Mouse (Mus musculus): ENCODE measurements around the gene Dcaf5.

Gene Dcaf5

GRCm38 (mm10) chr12:80340936-80341335 lies 95.5 kb downstream of the Dcaf5 start:
- no peak for DNase-seq (ENCODE audit: low spot score)

- DNase-seq (ENCODE audit: low spot score): no peak
Measured at GRCm38 (mm10) chr12:80334162-80334561, 102.2 kb downstream of the Dcaf5 start.

GRCm38 (mm10) chr12:80331634-80332033 lies 104.8 kb downstream of the Dcaf5 start:
- DNase-seq (ENCODE audit: low spot score): no peak

GRCm38 (mm10) chr12:80330819-80331218 lies 105.6 kb downstream of the Dcaf5 start:
- no peak for DNase-seq (ENCODE audit: low spot score)

GRCm38 (mm10) chr12:80329641-80330040 lies 106.8 kb downstream of the Dcaf5 start:
- DNase-seq (ENCODE audit: low spot score): no peak

- DNase-seq (ENCODE audit: low spot score): no peak
Measured at GRCm38 (mm10) chr12:80326047-80326446, 110.4 kb downstream of the Dcaf5 start.

GRCm38 (mm10) chr12:80324785-80325131 lies 111.6 kb downstream of the Dcaf5 start:
- no peak for DNase-seq (ENCODE audit: low spot score)

GRCm38 (mm10) chr12:80324051-80324784 lies 112.2 kb downstream of the Dcaf5 start:
- DNase-seq (ENCODE audit: low spot score): no peak

- DNase-seq (ENCODE audit: low spot score): no peak
Measured at GRCm38 (mm10) chr12:80323371-80324050, 112.9 kb downstream of the Dcaf5 start.

GRCm38 (mm10) chr12:80322494-80322893 lies 113.9 kb downstream of the Dcaf5 start:
- DNase-seq (ENCODE audit: low spot score): no peak

GRCm38 (mm10) chr12:80319062-80319461 lies 117.3 kb downstream of the Dcaf5 start:
- DNase-seq (ENCODE audit: low spot score): no peak

GRCm38 (mm10) chr12:80315321-80315720 lies 121.1 kb downstream of the Dcaf5 start:
- DNase-seq (ENCODE audit: low spot score): no peak

- no peak for DNase-seq (ENCODE audit: low spot score)
Measured at GRCm38 (mm10) chr12:80311959-80312669, 124.3 kb downstream of the Dcaf5 start.

- DNase-seq (ENCODE audit: low spot score): no peak
Measured at GRCm38 (mm10) chr12:80307556-80307955, 128.8 kb downstream of the Dcaf5 start.

GRCm38 (mm10) chr12:80304518-80304917 lies 131.9 kb downstream of the Dcaf5 start:
- no peak for DNase-seq (ENCODE audit: low spot score)

- no peak for DNase-seq (ENCODE audit: low spot score)
Measured at GRCm38 (mm10) chr12:80300833-80301456, 135.5 kb downstream of the Dcaf5 start.

GRCm38 (mm10) chr12:80298714-80299113 lies 137.7 kb downstream of the Dcaf5 start:
- no peak for DNase-seq (ENCODE audit: low spot score)

GRCm38 (mm10) chr12:80291895-80292435 lies 144.4 kb downstream of the Dcaf5 start:
- no peak for DNase-seq (ENCODE audit: low spot score)

GRCm38 (mm10) chr12:80290964-80291363 lies 145.4 kb downstream of the Dcaf5 start:
- DNase-seq (ENCODE audit: low spot score): no peak

GRCm38 (mm10) chr12:80290483-80290882 lies 145.9 kb downstream of the Dcaf5 start:
- no peak for DNase-seq (ENCODE audit: low spot score)

GRCm38 (mm10) chr12:80289722-80290121 lies 146.7 kb downstream of the Dcaf5 start:
- DNase-seq (ENCODE audit: low spot score): no peak

GRCm38 (mm10) chr12:80285890-80286289 lies 150.5 kb downstream of the Dcaf5 start:
- DNase-seq (ENCODE audit: low spot score): no peak

All from urinary bladder, postnatal 10 days (tissue).